Mouse (Mus musculus): ENCODE measurements around the gene Gins2. TPM values are rescaled to one million over a fixed set of nuclear protein-coding genes. Genes with fewer than 3 reads are reported as not detected.
A peak's percentile ranks its signal among the peaks of the same experiment; 100 is the strongest.

Gene Gins2
- total and polyA plus RNA-seq, 3 experiments = 50.0 to 129 (median 61.2) TPM

- Histone ChIP-seq H3K4me1 (ENCODE audit: control insufficient read depth in 1 of 2, insufficient read depth in 2 of 2) (peaks cover 0 to 18% of the 10 kb centered on the region in 2 experiments; a peak in 2 of 4 replicates), H3K79me2 (replicated peaks; ENCODE audit: control insufficient read depth, extremely low read depth, insufficient read depth, poor library complexity, severe bottlenecking) (no peaks in the 10 kb centered on the region; the same call in 1 of the 2 replicates), H3K9ac (ENCODE audit: insufficient read depth, low read depth) (no peak overlapping the region), H3K27ac (ENCODE audit: insufficient read depth, low read depth) (no peak overlapping the region), H3K4me2 (ENCODE audit: insufficient read depth, low read depth, poor library complexity, severe bottlenecking) (no peak overlapping the region), H3K9me3 (replicated peaks; ENCODE audit: low read length) (peaks cover 4% of the 10 kb centered on the region), H3K36me3 (replicated peaks in 1 of 2; ENCODE audit: control insufficient read depth in 1 of 2, insufficient read depth in 1 of 2, low read length in 1 of 2) (peaks cover 97 to 100% of the 10 kb centered on the region in 2 experiments), H3K27me3 (replicated peaks) (no peaks in the 10 kb centered on the region), H3K4me3 (replicated peaks in 1 of 3; ENCODE audit: low read depth in 2 of 3, low read length in 2 of 3, poor library complexity in 1 of 3) (no peak overlapping the region)
- in situ Hi-C loops (cut with MboI; ENCODE audit: low pct_ligation_motif_present, low pct_unique_long_range_greater_than_20kb, low sequenced_read_pairs) (no loop called here), dilution Hi-C loops (cut with MboI; ENCODE audit: extremely low pct_ligation_motif_present, extremely low pct_unique_long_range_greater_than_20kb, low sequenced_read_pairs) (no loop called here)
- peak; percentile 55 for DNase-seq (ENCODE audit: extremely low read depth)
- no peak for TF ChIP-seq MAX (IDR thresholded peaks at IDR 0.05; ENCODE audit: low read length)
- TF ChIP-seq E2F4 (IDR thresholded peaks at IDR 0.05; ENCODE audit: insufficient replicate concordance, low read depth, low read length) = no peak
- no peak for TF ChIP-seq GABPA (IDR thresholded peaks at IDR 0.05; ENCODE audit: insufficient replicate concordance, low read depth, low read length)
- TF ChIP-seq SMC3 (IDR thresholded peaks at IDR 0.05; ENCODE audit: low read depth, low read length) = peak; percentile 75
- TF ChIP-seq USF2 (conservative IDR thresholded peaks at IDR 0.05; ENCODE audit: low read depth, low read length) = no peak
- TF ChIP-seq BHLHE40 (IDR thresholded peaks at IDR 0.05; ENCODE audit: low read depth, low read length) = no peak
- TF ChIP-seq ELF1 (IDR thresholded peaks at IDR 0.05; ENCODE audit: low read depth, low read length) = 0 out of 2 replicates have a peak, but pooled peaks have one; percentile 19
- TF ChIP-seq SIN3A (IDR thresholded peaks at IDR 0.05; ENCODE audit: low read length) = no peak
- TF ChIP-seq NELFE (IDR thresholded peaks at IDR 0.05; ENCODE audit: low read depth, low read length) = no peak
- TF ChIP-seq CTCF (conservative IDR thresholded peaks at IDR 0.05 in 1 of 2, IDR thresholded peaks at IDR 0.05 in 1 of 2; ENCODE audit: low read depth in 2 of 2, low read length in 2 of 2) = peak; percentile 79 to 93
- TF ChIP-seq IRF4 (IDR thresholded peaks at IDR 0.05; ENCODE audit: low read depth, low read length) = no peak
- no peak for TF ChIP-seq NRF1 (IDR thresholded peaks at IDR 0.05; ENCODE audit: low read depth, low read length)
- TF ChIP-seq RAD21 (IDR thresholded peaks at IDR 0.05; ENCODE audit: low read depth, low read length) = peak; percentile 46
- TF ChIP-seq POLR2AphosphoS2 (IDR thresholded peaks at IDR 0.05; ENCODE audit: low read depth, low read length) = no peak
- no peak for TF ChIP-seq PAX5 (IDR thresholded peaks at IDR 0.05; ENCODE audit: low read length)
- TF ChIP-seq MAFK (IDR thresholded peaks at IDR 0.05; ENCODE audit: insufficient replicate concordance, low read length) = no peak
Measured at GRCm38 (mm10) chr8:120569939-120570715, 19.0 kb downstream of the Gins2 start.

GRCm38 (mm10) chr8:120569123-120569522 lies 20.0 kb downstream of the Gins2 start:
- no peaks in the 10 kb centered on the region for H3K27me3 ChIP-seq (replicated peaks)
- in situ Hi-C loops (cut with MboI; ENCODE audit: low pct_ligation_motif_present, low pct_unique_long_range_greater_than_20kb, low sequenced_read_pairs) = no loop called here
- H3K4me3 ChIP-seq (replicated peaks in 1 of 3; ENCODE audit: low read depth in 2 of 3, low read length in 2 of 3, poor library complexity in 1 of 3) = no peak overlapping the region
- H3K4me1 ChIP-seq (ENCODE audit: control insufficient read depth in 1 of 2, insufficient read depth in 2 of 2) = peaks cover 0 to 27% of the 10 kb centered on the region in 2 experiments; a peak in 2 of 4 replicates
- no peak for DNase-seq (ENCODE audit: extremely low read depth)
- dilution Hi-C loops (cut with MboI; ENCODE audit: extremely low pct_ligation_motif_present, extremely low pct_unique_long_range_greater_than_20kb, low sequenced_read_pairs) = no loop called here
- no peak for TF ChIP-seq E2F4 (IDR thresholded peaks at IDR 0.05; ENCODE audit: insufficient replicate concordance, low read depth, low read length)
- no peak for TF ChIP-seq USF1 (IDR thresholded peaks at IDR 0.05; ENCODE audit: low read depth, low read length)
- no peak for TF ChIP-seq NELFE (IDR thresholded peaks at IDR 0.05; ENCODE audit: low read depth, low read length)
- no peak for TF ChIP-seq RCOR1 (conservative IDR thresholded peaks at IDR 0.05; ENCODE audit: low read depth, low read length)
- no peak for TF ChIP-seq JUND (conservative IDR thresholded peaks at IDR 0.05; ENCODE audit: low read depth, low read length)
- no peak for TF ChIP-seq BHLHE40 (IDR thresholded peaks at IDR 0.05; ENCODE audit: low read depth, low read length)
- no peak for TF ChIP-seq EP300 (IDR thresholded peaks at IDR 0.05; ENCODE audit: low read length)
- no peak for TF ChIP-seq CTCF (conservative IDR thresholded peaks at IDR 0.05 in 1 of 2, IDR thresholded peaks at IDR 0.05 in 1 of 2; ENCODE audit: low read depth in 2 of 2, low read length in 2 of 2)
- no peak; the same call in 1 of the 2 replicates for TF ChIP-seq POLR2A (IDR thresholded peaks at IDR 0.05; ENCODE audit: low read depth, low read length)
- TF ChIP-seq JUN (IDR thresholded peaks at IDR 0.05; ENCODE audit: insufficient read depth, low read depth, low read length) = no peak
- no peak for TF ChIP-seq USF2 (conservative IDR thresholded peaks at IDR 0.05; ENCODE audit: low read depth, low read length)
- no peak for TF ChIP-seq ZC3H11A (IDR thresholded peaks at IDR 0.05; ENCODE audit: low read depth, low read length)
- no peak for TF ChIP-seq RAD21 (IDR thresholded peaks at IDR 0.05; ENCODE audit: low read depth, low read length)
- TF ChIP-seq NRF1 (IDR thresholded peaks at IDR 0.05; ENCODE audit: low read depth, low read length) = no peak
- TF ChIP-seq MAX (IDR thresholded peaks at IDR 0.05; ENCODE audit: low read length) = no peak
- TF ChIP-seq ZNF384 (IDR thresholded peaks at IDR 0.05; ENCODE audit: low read depth, low read length) = no peak
- TF ChIP-seq TBP (conservative IDR thresholded peaks at IDR 0.05; ENCODE audit: low read depth, low read length) = no peak
- no peak for TF ChIP-seq IRF4 (IDR thresholded peaks at IDR 0.05; ENCODE audit: low read depth, low read length)
- no peak overlapping the region for H3K27ac ChIP-seq (ENCODE audit: insufficient read depth, low read depth)
- peaks cover 95 to 98% of the 10 kb centered on the region in 2 experiments for H3K36me3 ChIP-seq (replicated peaks in 1 of 2; ENCODE audit: control insufficient read depth in 1 of 2, insufficient read depth in 1 of 2, low read length in 1 of 2)
- no peak overlapping the region for H3K4me2 ChIP-seq (ENCODE audit: insufficient read depth, low read depth, poor library complexity, severe bottlenecking)
- no peak overlapping the region for H3K9ac ChIP-seq (ENCODE audit: insufficient read depth, low read depth)
- no peaks in the 10 kb centered on the region; the same call in 1 of the 2 replicates for H3K79me2 ChIP-seq (replicated peaks; ENCODE audit: control insufficient read depth, extremely low read depth, insufficient read depth, poor library complexity, severe bottlenecking)
- H3K9me3 ChIP-seq (replicated peaks; ENCODE audit: low read length) = peaks cover 4% of the 10 kb centered on the region

Measured in CH12.LX (cell line).